Mouse (Mus musculus) E14TG2a.4 (cell line): ENCODE results near the gene Rorb.

Experiments
- CTCF ChIP-seq: conservative IDR thresholded peaks from 2 replicates; pipeline ENCODE4 v1.5.1; 2014; ENCODE audit warnings: low read length
- NANOG ChIP-seq: IDR thresholded peaks from 2 replicates; pipeline ENCODE4 v1.6.1; 2014; ENCODE audit warnings: borderline replicate concordance, low read length, mixed read lengths
- POU5F1 ChIP-seq: IDR thresholded peaks from 2 replicates; pipeline ENCODE4 v1.6.1; 2014; ENCODE audit warnings: low read length, borderline replicate concordance

DNA sequence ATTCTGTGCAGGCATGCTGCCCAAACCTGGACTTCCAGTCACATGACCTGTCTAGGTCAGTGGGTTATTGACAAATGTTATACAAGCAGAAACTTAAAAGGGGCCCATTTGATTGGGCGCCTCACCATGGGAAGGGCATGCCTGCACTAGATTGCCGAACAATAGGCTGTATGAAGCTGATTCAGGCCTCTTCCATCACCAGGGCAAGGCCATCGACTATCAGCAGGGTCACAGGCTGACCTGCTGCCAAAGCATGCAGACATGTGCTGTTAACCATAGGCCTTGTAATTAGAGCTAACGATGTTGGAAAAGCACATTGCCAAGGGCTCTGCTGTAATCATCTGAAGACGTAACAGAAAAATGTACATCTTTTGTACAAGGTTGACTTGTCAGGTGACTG, 131.0 kb downstream of the Rorb start:
- TF ChIP-seq POU5F1 (no peak), CTCF (no peak), NANOG (no peak)
